Mouse (Mus musculus) ES-E14 (cell line): ENCODE measurements around the gene Sh3yl1.

Experiments used
- CHD2 ChIP-seq: IDR thresholded peaks from 2 replicates; pipeline ENCODE4 v1.6.1; 2014; ENCODE audit warnings: mild to moderate bottlenecking, low read depth, low read length, inconsistent platforms
- HCFC1 ChIP-seq: IDR thresholded peaks from 2 replicates; pipeline ENCODE4 v1.6.1; 2012; ENCODE audit warnings: low read length, inconsistent platforms, borderline replicate concordance; ENCODE audit not compliant: insufficient read depth
- MAFK ChIP-seq: IDR thresholded peaks from 2 replicates; pipeline ENCODE4 v1.6.1; 2014; ENCODE audit warnings: mild to moderate bottlenecking, low read depth, low read length, inconsistent platforms; ENCODE audit not compliant: insufficient read depth
- ZC3H11A ChIP-seq: IDR thresholded peaks from 2 replicates; pipeline ENCODE4 v1.6.1; 2012; ENCODE audit warnings: low read depth, mild to moderate bottlenecking, inconsistent platforms, low read length, borderline replicate concordance

DNA sequence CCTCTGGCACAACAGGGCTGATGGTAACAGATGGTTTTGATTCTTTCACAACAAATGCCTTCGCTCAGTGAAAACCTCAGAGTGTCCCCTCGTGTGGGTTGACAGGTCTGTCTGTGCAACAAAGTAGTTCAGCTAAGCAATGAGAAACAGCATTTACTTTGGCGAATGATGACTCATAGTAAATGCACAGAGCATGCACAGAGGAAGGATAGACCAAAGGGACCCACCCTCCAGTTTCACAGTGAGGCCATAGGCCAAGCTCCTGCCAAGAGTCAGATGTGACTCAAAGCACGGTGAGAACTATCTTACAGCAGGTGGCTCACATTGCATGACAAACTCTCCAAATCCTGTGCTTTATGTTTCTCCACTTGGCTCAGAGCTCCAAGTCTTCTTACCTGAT, 45.7 kb upstream of the Sh3yl1 start:
- TF ChIP-seq MAFK (no peak), CHD2 (no peak), HCFC1 (no peak), ZC3H11A (no peak)
